Mouse (Mus musculus) c-Kit-positive CD71-positive TER-119-negative erythroid progenitor cells, embryonic 14.5 days (primary cell): ENCODE data around the gene Slc12a5.
A peak's percentile ranks its signal among the peaks of the same experiment; 100 is the strongest.

Experiments used
- DNase-seq: peaks from one replicate; pipeline ENCODE4 v3.0.0-alpha.2; 2013; ENCODE audit warnings: low read depth

Gene Slc12a5

DNA sequence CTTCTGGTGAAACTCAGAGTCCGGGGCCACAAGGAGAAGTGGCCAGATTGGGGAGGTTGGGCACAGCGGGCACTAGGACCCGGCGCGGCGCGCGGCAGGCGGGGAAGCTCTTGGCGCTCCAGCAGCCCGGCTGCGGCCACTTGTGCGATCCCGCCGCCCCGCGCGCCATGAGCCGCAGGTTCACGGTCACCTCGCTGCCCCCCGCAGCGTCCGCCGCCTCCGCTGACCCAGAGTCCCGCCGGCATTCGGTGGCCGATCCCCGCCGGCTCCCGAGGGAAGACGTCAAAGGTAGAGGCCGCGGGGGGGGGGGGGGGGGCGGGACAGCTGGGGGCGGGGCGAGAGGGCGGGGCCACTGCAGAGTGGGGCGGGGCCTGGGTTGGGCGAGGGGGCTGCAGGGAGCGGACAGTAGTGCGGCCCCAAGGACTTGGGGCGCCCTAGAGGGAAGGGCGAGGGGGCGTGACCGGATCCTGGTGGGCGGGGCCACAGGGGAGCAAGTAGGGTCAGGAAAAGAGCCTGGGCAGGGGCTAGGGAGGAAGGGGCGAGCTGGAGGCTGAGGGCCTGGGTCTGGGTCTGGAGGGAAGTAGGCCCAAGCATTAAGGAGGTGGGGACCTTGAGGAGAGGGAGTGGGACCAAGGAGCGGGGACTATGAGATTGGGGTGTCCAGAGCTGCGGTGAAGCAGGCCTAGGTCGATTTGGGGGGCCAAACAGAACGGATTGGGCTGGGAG, at the start of gene Slc12a5:
Gene Slc12a5 (plus strand): TSS at position 87 of the 726 bp plus-strand sequence.
- no peak for DNase-seq

DNA sequence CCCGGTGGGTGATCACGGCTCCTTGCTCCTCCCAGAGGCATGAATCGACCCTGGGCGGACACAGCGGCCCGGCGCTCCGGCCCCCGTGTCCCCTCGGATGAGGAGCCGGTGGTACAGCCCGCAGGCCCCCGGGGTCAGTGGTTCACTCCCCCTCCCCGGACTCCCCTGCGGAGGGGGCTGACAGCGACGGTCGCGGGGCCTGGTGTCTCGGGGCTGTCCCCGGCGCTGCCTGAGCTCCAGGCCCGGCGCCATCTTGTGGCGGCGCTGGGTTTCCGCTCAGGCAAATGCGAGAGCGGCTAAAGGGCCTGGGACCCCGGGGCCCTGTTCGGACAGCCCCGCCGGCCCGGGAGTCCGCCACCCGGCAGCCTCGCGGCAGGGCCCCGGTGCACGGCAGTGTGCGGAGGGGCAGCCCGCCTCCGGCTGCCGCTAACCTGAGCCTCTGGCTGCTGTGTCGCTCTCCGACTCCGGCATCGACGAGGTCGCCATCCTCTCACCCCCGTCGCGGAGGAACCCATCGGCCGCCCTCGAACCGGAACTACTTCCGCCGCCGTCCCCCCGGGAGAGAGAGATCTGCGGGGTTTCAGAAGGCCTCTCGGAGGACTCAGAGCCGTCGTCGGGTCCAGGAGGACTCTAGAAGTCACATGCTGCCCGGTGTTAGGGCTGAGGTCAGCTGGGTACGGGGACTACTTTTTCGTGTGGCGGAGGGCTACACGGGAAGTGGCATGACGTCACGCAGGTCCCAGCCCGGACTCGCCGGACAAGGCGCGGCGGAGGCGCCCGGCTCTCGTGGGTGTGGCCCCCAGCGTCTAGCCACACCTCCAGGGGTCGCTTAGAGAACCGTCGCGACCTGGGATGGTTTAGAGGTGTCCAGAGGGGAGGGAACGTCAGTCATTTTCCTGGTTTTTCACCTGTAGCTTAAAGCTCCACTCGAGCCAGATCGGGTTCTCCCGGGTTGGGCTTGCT, 49.2 kb upstream of the Slc12a5 start, which contains the start of gene Zfp335:
Gene Zfp335 (minus strand): TSS at position 672 of the 963 bp plus-strand sequence.
- peak; percentile 80 for DNase-seq

DNA sequence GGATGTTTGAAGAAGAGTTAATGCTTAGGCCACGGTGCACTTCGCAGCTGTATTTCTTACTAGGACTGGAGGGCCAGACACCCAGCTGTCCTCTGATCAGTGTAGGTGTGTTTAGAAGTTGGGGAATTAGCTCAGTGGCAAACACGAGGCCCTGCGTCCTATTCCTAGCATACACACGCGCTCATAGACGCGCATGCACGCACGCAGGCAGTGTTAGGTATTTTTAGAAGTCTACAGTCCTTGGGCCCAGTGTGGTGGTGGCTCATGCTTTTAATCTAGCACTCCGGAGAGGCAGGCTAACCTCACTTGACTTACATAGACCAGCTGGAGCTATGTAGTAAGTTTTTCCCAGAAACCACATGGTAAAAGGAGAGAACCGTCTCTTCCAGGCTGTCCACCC, 48.5 kb upstream of the Slc12a5 start:
- DNase-seq, result no peak

DNA sequence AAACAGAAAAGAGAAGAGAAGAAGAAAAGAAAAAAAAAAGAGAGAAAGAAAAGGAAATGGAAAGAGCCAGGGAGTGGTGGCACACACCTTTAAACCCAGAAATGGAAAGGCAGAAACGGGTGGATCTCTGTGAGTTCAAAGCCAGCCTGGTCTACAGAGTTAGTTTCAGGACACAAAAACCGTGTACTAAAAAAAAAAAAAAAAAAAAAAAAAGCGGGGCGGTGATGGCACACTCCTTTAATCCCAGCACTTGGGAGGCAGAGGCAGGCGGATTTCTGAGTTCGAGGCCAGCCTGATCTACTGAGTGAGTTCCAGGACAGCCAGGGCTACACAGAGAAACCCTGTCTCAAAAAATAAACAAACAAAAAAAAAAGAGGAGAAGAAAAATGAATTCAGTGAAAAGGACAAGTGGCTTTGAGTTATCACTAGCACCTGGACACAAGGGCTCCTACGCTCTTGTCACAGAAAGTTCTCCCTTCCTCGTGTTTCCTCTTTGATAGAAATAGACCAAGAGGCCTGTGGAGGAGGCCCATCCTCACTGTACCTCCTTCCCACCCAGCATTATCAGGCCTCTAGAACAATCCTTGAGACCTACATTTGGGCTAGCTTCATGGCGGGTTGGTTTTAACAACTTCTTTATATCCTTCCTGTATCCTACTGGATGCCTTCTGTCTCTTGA, 47.7 kb upstream of the Slc12a5 start:
- DNase-seq, result no peak

DNA sequence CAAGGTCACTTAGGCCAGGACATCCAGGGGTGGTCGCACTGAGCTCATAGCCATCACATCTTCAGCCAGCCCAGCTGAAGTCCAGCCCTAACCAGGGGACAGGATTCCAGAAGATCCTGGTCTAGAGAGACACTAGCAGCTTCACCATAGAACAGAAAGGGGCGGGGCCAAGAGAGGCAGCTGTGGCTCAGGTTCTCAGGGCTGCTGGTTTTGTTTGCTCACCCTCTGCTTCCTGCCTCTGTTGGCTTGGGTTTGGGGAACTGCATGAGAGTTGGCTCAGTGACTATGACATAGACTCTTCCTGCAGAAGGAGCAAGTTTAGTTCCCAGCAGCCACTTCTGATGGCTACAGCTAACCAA, 47.2 kb upstream of the Slc12a5 start:
- DNase-seq, result no peak

DNA sequence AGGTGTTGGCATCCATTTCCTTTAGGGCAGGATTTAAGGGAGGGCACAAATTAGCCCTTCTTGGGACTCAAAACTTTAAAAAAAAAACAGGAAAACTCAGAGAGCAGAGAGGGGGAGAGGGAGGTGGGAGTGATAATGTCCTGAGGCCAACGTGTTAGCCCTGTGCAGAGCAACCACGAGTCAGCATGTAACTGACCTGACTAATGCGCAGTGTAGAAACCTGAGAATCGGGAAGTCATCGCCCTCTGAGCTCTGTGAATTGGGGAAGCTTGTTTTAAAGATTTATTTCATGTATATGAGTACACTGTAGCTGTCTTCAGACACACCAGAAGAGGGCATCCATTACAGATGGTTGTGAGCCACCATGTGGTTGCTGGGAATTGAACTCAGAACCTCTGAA, 43.8 kb upstream of the Slc12a5 start:
- DNase-seq, result no peak

DNA sequence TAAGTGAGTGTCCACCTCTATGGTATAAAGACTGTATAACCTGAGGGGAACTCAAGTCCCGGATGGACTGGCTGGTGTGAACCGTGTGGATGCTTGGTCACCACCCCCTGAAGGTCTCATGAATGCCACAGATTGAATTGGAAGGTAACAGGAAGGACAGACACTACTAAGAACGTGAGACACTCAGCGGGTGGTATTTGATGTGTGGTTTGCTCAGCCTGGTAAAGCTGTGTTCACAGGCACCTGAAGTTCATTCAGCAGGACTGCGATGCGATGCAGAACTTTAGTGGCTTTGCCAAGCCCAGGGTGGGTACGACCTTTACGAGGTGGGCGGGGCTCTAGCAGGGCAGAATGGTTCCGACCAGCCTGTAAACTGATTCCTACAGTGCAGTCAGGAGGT, 43.2 kb upstream of the Slc12a5 start:
- DNase-seq, result no peak

DNA sequence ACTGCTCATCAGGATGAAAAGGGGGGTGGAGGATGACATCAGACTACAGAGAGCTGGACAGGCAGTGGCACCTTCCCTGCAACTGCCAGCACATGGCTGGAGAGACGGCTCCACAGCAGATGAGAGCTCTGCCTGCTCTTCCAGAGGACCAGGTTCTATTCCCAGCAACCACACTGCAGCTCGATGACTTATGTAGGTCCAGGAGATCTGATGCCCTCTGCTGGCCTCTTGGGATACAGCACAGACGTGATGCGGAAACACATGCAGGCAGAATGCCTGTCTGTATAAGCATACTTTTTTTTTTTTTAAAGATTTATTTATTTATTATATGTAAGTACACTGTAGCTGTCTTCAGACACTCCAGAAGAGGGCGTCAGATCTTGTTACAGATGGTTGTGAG, 42.3 kb upstream of the Slc12a5 start:
- DNase-seq, result no peak

DNA sequence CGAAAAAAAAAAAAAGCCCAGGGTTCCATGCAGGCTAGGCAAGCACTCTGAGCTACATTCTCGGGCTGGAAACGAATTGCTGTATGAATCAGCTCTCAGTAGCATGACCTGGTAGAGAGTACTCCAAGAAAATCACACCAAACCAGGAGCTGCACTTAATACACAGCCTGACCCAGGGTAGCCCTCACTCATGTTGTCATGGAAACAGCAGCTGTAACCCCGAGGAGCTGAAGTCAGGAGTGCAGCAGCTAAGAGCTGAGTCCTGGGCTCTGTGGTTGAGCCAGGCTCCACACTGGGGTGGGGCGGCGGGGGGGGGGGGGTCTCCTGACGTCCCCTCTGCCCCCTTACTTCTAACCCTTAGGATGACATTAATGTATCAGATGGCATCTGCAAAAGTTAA, 38.6 kb upstream of the Slc12a5 start:
- DNase-seq, result no peak

DNA sequence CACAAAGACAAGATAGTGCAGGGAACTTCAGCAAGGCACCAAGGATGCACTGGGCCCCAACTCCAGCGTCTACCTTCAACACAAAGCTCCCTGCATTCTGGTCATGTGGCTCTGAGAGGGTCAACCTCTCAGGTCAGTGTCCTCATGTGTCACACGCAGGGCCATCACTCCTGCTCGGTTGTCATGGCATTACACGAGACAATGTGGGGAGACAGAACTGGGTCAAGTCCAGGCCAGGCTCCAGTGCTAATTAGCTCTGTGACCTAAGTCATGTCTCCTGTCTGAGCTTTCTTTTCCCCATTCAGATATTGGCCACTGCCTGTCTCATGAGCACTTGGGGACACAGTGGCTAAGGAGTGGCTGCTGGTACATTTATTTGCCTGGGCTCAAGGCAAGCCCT, 37.3 kb upstream of the Slc12a5 start:
- DNase-seq, result no peak

DNA sequence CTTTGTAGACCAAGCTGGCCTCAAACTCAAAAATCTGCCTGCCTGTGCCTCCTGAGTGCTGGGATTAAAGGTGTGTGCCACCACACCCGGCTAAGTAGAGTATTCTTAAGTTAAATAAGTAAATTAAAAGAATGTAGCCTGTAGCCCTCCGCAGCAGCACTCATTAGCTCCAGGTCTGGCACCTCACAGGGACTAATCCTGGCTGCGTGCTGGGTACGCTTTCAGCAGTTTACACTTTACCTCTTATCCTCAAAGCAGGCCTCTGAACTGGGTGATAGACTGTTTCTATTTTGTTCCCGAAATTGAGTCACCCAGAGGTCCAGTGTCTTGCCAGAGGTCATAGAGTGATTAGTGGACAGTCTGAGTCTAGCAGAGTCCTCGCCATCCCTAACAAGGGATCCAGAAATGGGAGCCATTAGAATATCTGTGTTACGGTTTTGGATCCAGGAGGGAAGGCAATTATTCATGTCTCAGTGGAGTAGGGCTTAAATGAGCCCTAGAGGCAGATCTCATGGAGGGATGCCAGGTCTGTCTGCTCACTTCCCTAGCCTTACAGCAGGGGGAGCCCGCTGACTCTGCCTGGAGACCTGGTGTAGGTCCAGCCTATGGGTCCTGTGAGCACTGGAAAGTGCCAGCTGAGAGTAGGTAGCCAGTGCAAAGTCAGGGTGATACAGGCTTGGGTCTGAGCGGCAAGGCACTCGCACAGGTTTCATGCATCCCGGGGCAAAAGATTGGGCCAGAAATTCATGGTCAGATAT, 36.3 kb upstream of the Slc12a5 start:
- no peak for DNase-seq

DNA sequence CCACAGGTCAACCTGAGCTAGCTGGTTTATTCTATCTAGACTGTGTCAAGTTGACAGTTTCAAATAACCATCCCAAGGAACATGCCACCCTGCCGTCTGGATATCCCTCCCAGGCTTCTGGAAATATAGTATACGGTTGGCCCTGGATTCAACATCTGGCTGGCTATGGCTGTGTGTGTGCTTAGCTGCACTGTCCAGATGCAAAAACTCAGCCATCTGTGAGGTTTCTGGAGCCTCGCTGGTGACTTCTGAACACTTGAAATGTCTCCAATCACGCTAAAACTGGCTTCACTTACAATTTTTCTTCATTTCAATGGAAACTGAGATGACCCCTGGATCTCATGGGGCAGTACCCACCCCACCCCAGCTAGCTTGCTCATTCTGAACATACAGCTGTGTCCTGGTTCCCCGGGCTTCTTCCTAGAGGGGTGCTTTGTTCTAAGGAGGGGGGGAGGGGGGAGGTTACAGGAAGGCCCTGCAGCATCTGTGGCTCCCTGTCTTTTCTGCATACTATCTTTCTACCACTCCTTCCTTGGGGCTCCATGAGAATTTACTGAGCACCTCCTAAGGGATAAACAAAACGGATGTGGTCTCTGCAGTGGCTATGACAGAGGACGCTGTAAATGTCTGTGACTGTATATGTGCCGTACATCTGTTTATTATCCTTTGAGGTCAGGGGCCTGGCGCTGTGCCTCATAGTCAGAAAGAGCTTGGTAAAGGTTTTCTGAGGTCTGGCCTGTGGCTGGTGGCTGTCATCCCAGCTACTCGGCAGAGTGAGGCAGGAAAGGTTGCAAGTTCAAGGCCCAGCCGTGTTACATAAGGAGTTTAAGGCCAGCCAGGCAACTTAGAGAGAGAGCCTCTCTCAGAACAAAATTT, 29.7 kb upstream of the Slc12a5 start:
- DNase-seq, result no peak

DNA sequence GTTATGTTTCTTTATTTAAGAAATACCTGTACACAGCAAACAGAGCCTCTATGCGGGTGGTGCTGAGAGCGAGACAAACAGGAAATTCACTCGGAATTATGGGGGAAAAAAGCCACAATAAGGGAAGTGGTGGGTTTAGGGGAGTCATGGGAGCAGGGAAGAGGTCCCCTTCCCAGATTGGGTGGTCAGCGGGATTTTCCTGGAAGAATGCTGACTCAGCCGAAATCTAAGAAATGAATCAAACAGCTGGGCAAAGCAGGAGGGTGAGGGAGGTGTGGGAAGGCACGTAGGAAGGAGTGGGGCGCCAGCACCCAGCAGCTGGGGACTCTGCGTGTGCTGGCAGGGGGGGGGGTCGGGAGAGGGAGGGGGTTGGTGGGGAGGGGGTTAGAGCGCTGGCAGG, 27.1 kb upstream of the Slc12a5 start:
- DNase-seq, result no peak

DNA sequence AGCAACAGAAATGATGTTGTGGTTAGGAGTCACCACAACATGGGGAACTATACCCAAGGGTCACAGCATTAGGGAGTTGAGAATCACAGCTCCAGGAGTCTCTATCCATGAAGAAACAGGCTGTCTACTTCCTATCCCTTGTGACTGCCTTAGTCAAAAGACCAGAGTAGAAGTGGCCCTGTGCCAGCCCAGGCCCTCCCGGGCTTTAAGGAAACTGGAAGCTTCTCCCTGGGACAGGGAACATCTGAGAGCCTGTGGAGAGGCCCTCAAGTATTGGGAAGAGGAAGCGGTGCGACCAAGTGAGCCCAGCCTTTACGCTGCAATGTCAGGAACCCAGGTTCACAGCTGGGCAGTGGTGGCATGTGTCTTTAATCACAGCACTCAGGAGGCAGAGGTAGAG, 24.6 kb upstream of the Slc12a5 start:
- no peak for DNase-seq

DNA sequence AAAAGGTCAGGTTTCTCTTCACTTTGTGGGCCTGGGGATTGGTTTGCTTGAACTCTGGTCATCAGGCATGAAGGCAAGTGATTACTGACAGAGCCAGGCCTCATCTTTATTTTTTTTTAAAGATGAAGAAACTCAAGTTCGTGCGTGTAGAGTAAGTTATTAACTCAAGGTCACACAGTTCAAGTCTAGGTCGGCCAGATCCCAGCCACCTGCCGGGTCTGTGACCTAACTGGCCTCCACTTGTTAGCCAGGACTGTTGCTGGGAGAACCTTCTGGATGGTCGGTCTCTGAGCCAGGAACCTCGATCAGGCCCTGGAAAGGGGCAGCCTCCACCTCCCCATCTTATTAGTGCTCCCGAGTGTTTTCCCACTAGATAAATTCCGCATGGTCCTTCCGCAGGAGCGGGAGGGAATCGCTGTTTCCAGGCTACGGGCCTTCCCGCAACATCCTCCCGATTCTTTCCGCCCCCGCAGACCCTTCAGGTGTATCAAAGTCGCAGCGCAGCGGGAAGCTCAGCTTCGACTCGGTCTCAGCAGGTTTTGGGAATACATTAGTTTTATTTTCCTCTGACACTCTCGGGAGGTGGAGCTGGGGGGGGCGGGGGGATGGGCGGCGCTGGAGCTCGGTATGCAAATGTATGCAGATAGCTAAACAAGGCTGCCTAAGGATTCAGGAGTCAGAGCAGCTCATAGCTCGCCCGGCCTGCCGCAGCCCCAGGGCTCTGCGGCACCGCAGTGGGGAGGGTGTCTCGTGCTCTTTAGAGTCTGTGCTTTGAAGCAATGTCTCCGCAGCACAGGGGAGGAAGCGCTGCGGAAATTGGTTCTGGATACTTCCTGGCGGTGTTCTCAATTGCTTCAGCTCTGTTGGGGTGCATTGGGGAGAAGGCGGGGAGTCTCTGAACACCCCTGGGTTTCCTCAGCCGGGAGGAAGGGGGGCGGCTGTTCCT, 22.2 kb upstream of the Slc12a5 start:
- DNase-seq, result peak; percentile 29

DNA sequence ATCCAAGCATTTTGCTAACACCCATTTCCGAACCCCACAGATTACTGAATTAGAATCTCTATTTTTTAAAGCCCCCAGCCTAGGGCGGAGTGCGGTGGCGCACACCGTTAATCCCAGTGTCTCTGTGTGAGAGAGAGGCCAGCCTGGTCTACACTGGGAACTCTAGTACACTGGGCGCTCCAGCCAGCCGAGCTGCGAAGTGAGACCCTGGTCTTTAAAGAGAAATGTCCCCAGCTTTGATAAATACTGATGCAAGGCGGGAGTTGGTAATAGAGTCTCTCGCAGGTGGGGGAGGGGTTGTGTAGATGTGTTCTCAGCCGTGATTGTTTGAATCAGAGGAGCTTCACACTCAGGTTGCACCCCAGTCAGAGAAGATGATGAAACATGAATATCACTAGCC, 21.5 kb upstream of the Slc12a5 start:
- DNase-seq, result no peak

DNA sequence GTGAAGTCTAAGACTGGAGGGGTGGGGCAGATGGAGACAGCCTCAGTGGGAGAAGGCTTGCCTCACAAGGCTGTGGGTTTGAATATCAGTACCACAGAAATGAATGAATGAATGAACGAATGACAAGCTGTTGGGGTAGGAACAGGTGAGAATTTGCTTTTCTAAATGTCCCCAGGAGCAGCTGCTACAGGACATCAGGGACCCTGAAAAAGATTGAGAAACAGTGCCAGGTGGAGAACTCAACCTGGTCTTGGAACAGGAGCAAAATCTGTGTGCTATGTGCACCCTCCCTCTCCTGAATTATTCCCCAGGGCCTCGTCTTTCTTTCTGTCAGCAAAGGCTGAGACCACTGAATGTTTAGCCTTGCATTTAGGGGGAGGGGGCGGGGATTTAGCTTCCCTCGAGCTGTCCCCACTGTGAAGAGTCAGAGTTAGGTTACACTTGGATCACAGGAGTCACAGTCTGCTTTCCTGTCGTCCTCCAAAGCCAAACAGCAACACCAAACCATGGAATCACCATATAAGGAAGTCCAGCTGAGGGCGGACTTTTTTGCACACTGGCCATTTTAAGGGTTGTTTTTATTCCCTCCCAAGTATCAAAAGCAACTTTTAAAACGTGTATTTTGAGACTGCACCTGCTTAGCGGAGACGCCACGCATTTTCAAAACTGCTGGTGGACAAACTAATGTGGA, 20.3 kb upstream of the Slc12a5 start, which contains the start of gene Mmp9:
Gene Mmp9 (plus strand): TSS at position 641 of the 691 bp plus-strand sequence.
- no peak for DNase-seq

DNA sequence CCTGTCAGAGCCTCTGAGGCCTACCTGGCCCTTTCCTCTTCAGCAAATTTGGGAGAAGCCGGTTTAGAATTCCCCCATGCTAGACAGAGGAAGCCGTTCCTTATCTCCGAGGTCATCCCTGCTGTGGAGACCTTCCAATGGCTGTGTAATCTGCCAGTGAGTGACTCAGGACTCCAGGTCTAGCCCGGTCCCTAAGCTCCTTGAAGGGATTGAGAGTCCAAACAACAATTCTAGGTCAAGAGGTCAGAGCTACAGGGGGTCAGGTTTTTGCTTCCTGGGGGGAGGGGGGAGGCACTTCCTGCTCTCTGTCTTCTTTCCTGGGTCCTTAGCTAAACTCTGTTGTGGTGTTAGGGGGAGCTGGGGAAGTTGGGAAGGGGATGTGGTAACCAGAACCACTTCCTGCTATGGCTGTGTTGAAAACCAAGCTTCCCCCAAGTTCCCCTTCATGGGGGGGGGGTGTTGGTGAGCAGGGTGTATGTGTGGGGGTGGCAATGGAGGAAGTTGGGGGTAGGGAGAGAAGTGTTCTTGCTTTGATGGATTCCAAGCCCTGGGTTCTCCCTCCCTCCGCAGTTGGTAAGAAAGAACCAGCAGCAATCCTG, 17.8 kb upstream of the Slc12a5 start:
- no peak for DNase-seq

DNA sequence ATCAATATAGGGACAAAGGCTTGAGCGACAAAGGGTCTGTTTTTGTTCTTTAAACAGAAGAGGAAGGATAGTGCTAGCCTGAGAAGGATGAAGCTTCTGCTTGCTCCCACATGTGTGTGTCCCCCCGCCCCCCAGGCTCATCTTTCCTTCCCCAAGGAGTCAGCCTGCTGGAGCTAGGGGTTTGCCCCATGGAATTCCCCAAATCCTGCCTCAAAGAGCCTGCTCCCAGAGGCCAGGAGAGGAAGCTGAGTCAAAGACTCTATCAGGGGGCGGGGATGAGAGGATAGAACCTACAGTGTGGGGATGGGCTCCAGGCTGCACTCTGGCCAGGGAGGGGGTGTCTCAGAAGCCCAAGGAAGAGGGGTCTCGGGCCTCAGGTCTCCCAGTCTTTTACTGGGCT, 13.1 kb upstream of the Slc12a5 start:
- DNase-seq, result no peak
